Mouse (Mus musculus) stomach, postnatal 0 days (tissue): ENCODE data around the gene Slc9a3r1. TPM values are rescaled to one million over a fixed set of nuclear protein-coding genes. Genes with fewer than 3 reads are reported as not detected.

Source experiments
- ATAC-seq: fragments of 200-750 bp; cut with Nextera tagmentation; 2 replicates; pipeline ENCODE4 v1.8.0; 2017; ENCODE audit not compliant: low FRiP score, low TSS enrichment
- DNase-seq: peaks from one replicate; pipeline ENCODE4 v3.0.0-alpha.2; 2016; ENCODE audit warnings: low spot score
- H3K27ac ChIP-seq: fragments of 300-500 bp; sonication (generic); replicated peaks from 2 replicates; pipeline ENCODE4 v1.5.1; 2014; ENCODE audit warnings: mild to moderate bottlenecking, control low read depth
- H3K27me3 ChIP-seq: fragments of 300-500 bp; sonication (generic); 2 replicates; pipeline ENCODE4 v1.6.1; 2014; ENCODE audit warnings: low read length; ENCODE audit not compliant: control insufficient read depth, insufficient read depth
- H3K36me3 ChIP-seq: fragments of 300-500 bp; sonication (generic); 2 replicates; pipeline ENCODE4 v1.6.1; 2014; ENCODE audit warnings: low read length, mixed read lengths; ENCODE audit not compliant: control insufficient read depth, insufficient read depth
- H3K4me1 ChIP-seq: fragments of 300-500 bp; sonication (generic); replicated peaks from 2 replicates; pipeline ENCODE4 v1.6.1; 2014; ENCODE audit warnings: antibody characterized with exemption; ENCODE audit not compliant: control insufficient read depth, insufficient read depth
- H3K4me2 ChIP-seq: fragments of 300-500 bp; sonication (generic); replicated peaks from 2 replicates; pipeline ENCODE4 v1.6.1; 2014; ENCODE audit warnings: low read depth, mild to moderate bottlenecking, control low read depth, moderate library complexity
- H3K4me3 ChIP-seq: fragments of 300-500 bp; sonication (generic); 2 replicates; pipeline ENCODE4 v1.5.1; 2014; ENCODE audit warnings: low read depth, low read length, control low read depth
- H3K9ac ChIP-seq: fragments of 300-500 bp; sonication (generic); 2 replicates; pipeline ENCODE4 v1.6.1; 2014; ENCODE audit warnings: mild to moderate bottlenecking, low read length, control low read depth, mixed read lengths
- H3K9me3 ChIP-seq: fragments of 300-500 bp; sonication (generic); 2 replicates; pipeline ENCODE4 v1.6.1; 2016; ENCODE audit warnings: low read length; ENCODE audit not compliant: control insufficient read depth
- CTCF ChIP-seq: IDR thresholded peaks from 2 replicates; pipeline ENCODE4 v1.5.1; 2016; ENCODE audit warnings: antibody characterized with exemption, low read depth, mild to moderate bottlenecking, moderate library complexity
- EP300 ChIP-seq: optimal IDR thresholded peaks from 2 replicates; pipeline ENCODE3; 2016; ENCODE audit warnings: antibody characterized with exemption
- WGBS: fragments of 180-500 bp; shearing (Covaris S2); extraction: QIAGEN DNeasy Blood & Tissue Kit; methylation state at CpG from one replicate; pipeline ENCODE4 v1.1.7; 2014; 5-methylcytosine and 5-hydroxymethylcytosine counted together
- polyA plus RNA-seq: library from polyadenylated mRNA; unstranded; fragments of >200 nt; fragmentation: Nextera tagmentation; extraction: Ambion mirVana; gene quantifications from 2 replicates; pipeline ENCODE4 v1.2.1, GENCODE M21; 2015

Slc9a3r1 gene
- polyA plus RNA-seq, 1 experiment from 2014 or later = 104 TPM

DNA sequence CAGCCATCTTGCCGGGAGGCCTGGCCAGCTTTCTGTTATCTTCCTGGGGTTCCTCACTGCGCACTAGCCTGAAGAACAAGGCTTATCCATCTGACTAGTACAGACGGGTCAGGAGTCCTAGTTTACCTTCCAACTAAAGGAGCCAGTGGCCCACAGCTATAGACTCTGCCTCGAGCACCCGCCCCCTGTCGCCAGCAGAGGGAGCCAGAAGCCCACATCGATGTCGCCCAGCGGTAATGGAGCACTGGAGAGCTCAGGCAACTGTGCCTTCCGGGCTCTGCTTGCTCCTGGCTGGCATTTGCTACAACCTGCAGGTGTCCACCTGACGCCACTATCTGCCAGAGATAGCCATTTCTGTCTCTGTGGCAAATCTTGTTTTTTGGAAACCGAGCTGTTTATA lies 39.2 kb downstream of the Slc9a3r1 start:
- ATAC-seq (peak; percentile 84), DNase-seq (peak; percentile 87)
- 13% methylated on average over 12 of the region's 12 CpGs for WGBS
- no peak for TF ChIP-seq EP300
- peak; percentile 97 for TF ChIP-seq CTCF
- H3K36me3 ChIP-seq = peaks cover 23% of the 10 kb centered on the region
- H3K4me3 ChIP-seq = no peak overlapping the region
- H3K9ac ChIP-seq = no peak overlapping the region
- H3K4me1 ChIP-seq = no peaks in the 10 kb centered on the region
- no peaks in the 10 kb centered on the region for H3K27me3 ChIP-seq
- no peaks in the 10 kb centered on the region for H3K9me3 ChIP-seq
- no peak overlapping the region for H3K27ac ChIP-seq
- H3K4me2 ChIP-seq = no peak overlapping the region

DNA sequence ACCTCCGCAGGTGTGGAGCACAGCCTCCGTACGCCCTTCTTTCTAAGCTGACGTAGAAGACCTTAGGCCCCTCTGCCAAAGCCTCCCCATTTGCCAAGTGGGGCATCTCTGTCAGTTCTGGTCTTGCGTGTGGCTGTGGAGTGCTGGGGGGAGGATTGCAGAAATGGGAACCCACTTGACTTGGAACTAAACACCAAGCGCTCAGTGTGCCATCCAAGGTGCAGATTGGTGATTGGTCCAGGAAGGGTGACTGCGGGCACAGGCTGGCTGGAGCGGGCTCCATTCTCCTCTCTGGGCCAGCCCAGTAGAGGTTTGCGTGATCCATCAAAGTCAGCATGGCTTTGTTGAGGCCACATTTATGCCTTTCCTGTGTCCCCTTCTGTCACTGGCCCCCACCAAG lies 39.6 kb downstream of the Slc9a3r1 start:
- H3K4me3 ChIP-seq = no peak overlapping the region
- ATAC-seq = no peak
- H3K4me1 ChIP-seq = no peaks in the 10 kb centered on the region
- 95% methylated on average over 9 of the region's 9 CpGs for WGBS
- H3K9ac ChIP-seq = no peak overlapping the region
- H3K9me3 ChIP-seq = no peaks in the 10 kb centered on the region
- TF ChIP-seq EP300 (no peak), CTCF (no peak)
- H3K4me2 ChIP-seq = no peak overlapping the region
- DNase-seq = no peak
- H3K27ac ChIP-seq = no peak overlapping the region
- peaks cover 21% of the 10 kb centered on the region for H3K36me3 ChIP-seq
- no peaks in the 10 kb centered on the region for H3K27me3 ChIP-seq

DNA sequence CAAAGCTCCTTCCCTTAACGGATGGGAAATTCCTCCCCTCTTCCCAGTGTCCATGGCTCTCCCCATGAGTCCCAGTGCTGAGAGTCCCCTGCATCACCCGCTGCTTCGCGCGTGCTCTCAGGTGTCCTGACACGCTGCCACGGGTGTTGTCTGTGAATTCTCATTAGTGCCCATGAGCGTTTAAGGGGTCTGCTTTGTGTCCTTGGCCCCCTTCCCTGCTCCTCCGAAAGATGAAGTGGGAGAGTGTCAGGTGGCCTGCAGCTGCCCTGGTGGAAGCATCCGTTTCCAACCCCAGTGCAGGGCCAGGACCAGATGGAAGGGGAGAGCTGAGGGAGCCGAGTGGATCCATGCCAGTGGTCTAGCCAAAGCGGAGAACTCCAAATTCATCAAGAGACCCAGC lies 45.0 kb downstream of the Slc9a3r1 start:
- Histone ChIP-seq H3K9me3 (no peaks in the 10 kb centered on the region), H3K27me3 (no peaks in the 10 kb centered on the region), H3K4me1 (no peaks in the 10 kb centered on the region), H3K36me3 (peaks cover 15% of the 10 kb centered on the region), H3K4me2 (no peak overlapping the region), H3K27ac (no peak overlapping the region), H3K9ac (no peak overlapping the region), H3K4me3 (no peak overlapping the region)
- DNase-seq = no peak
- ATAC-seq = no peak
- TF ChIP-seq EP300 = no peak
- WGBS = 79% methylated on average over 12 of the region's 12 CpGs

DNA sequence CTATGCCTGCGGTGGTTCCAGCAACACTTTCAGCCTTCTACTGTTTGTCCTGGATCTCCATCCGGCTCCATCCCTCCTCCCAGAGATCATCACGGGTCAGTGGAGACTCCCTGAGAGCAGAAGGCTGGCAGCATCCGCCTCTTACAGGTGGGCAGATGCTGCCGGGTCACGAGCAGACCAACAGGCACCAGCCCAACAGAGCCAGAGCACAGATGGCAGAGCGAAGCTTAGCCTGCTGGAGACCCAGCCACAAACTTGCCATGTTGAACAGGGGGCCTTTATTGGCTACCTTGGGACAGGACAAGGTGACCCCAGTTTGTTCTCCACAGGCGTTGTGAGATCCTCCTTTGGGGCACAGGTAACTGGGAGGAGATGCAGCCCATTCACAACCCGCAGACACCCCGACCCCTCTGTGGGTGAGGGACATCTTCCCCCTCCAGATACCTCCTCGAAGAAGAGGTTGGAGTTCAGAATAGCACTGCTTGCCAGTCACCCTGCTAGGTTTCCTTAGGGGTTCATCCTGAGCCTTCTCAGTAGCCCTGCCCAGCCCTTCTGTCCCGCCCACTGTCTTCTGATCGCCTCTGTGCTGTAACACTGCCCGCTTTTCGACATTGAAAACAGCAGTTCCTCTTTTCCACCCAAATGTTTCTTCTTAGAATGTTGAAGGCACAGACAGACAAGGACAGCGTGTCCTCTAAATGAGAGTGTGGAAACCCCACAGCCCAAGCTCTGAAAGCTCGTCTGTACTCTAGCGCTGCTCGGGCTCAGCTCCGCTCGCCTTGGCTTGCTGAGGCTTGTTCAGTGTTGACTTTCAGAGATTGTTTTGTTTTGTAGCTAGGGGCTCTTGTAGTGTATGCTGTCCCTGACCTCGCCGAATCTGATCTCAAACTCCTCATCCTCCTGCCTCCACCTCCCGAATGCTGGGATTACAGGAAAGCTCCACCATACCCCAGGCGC lies 45.9 kb downstream of the Slc9a3r1 start:
- H3K4me3 ChIP-seq = no peak overlapping the region
- peaks cover 11% of the 10 kb centered on the region for H3K36me3 ChIP-seq
- no peak for TF ChIP-seq CTCF
- no peak for TF ChIP-seq EP300
- no peak overlapping the region for H3K4me2 ChIP-seq
- H3K27ac ChIP-seq = no peak overlapping the region
- no peak for ATAC-seq
- no peaks in the 10 kb centered on the region for H3K4me1 ChIP-seq
- WGBS = 73% methylated on average over 25 of the region's 25 CpGs
- no peak for DNase-seq
- H3K27me3 ChIP-seq = no peaks in the 10 kb centered on the region
- H3K9me3 ChIP-seq = no peaks in the 10 kb centered on the region
- no peak overlapping the region for H3K9ac ChIP-seq

DNA sequence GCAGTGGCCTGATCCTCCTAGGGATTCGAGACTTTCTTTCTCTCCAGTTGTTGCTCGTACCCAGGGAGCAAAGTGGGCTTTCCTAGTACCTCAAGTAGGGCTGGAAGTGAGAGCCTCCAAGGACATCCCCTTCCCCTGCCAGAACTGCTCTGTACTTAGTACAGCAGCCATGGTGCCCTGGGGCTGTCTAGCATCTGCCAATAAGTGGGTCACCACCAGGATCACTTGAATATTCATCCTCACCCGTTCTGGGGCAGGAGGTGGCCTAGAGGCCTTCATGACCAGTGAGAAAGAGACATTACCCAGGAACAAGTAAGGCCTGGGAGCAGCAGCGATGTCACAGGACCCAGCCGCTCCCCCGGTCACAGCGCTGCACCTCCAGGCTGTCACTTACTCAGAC lies 46.8 kb downstream of the Slc9a3r1 start:
- Histone ChIP-seq H3K36me3 (peaks cover 10% of the 10 kb centered on the region), H3K27me3 (no peaks in the 10 kb centered on the region), H3K4me1 (no peaks in the 10 kb centered on the region), H3K4me2 (no peak overlapping the region), H3K9ac (no peak overlapping the region), H3K27ac (no peak overlapping the region), H3K9me3 (no peaks in the 10 kb centered on the region), H3K4me3 (no peak overlapping the region)
- TF ChIP-seq EP300 (no peak), CTCF (no peak)
- 86% methylated on average over 7 of the region's 7 CpGs for WGBS
- ATAC-seq (no peak), DNase-seq (no peak)

DNA sequence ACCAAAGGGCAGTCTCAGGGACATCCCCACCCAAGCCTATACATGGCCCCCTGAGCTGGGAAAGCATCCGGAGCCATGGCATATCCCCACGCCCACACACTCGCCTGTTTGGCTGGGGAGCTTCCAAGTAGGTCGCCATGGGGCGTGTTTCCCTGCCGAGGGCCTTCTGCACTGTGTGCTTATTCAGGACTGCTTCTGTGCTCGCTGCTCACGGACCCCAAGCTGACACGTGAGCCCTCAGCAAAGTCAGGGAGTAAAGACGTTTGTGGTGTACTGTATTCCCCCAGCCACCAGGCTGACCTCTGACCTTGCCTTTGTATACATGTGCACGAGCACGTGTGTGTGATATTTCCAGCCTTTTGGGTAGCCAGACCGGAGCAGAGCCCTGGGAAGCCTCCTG lies 49.0 kb downstream of the Slc9a3r1 start:
- Histone ChIP-seq H3K9me3 (no peaks in the 10 kb centered on the region), H3K4me1 (no peaks in the 10 kb centered on the region), H3K9ac (no peak overlapping the region), H3K4me2 (no peak overlapping the region), H3K4me3 (no peak overlapping the region), H3K27ac (no peak overlapping the region), H3K27me3 (no peaks in the 10 kb centered on the region), H3K36me3 (no peaks in the 10 kb centered on the region; the same call in 1 of the 2 replicates)
- ATAC-seq (no peak), DNase-seq (no peak)
- 40% methylated on average over 13 of the region's 13 CpGs for WGBS
- no peak for TF ChIP-seq EP300
- TF ChIP-seq CTCF = no peak
